Mouse (Mus musculus) lung, adult 18-20 months (tissue): Measurements from ENCODE around the gene Gm4969.

Source experiments
- DNase-seq, 2 experiments: peaks; one replicate each; pipeline ENCODE4 v3.0.0; 2022; ENCODE audit warnings: mixed read lengths in 2 of 2

The Gm4969 gene

DNA sequence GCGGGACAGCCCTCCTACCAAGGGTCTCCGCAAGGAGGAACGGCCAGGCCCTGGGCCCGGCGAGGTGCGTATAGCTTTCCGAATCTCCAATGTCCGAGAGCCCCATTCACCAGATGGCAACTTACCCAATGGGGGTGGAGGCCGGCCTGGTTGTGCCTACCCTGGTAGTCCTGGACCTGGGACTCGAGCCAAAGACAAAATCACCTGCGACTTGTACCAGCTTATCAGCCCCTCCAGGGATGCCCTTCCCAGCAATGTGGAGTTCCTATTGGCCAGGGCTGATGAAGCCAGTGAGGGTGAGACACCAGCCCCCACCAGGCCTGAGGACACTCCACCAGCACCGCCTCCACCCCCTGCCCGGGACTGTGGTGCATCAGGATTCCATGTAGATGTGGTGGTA lies 18.0 kb upstream of the Gm4969 start:
- DNase-seq: no peak

DNA sequence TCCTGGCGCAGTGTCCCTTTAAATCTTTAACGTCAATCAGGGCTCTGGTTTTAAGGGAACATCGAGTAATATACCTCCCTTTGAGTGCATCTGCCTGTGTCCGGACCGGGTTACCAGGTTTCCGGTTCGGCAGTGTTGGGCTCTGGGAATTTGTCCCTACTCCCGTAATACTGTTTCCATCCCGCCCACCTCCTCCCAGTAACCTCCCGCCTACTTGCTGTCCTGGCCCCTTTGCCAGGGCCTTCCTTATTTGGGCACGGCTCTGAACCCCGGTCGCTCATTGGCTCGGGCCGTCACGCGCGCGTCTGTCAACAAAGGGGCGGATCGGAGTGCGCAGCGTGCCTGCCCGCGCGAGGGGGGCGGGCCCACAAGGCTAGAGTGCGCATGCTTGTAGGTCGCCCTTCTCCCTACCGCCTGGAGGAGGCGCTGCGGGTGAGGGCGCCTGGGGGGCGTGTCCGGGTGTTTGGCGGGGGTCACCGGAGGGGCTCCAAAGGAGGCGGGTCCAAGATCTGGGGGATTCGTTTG lies 13.2 kb upstream of the Gm4969 start:
- DNase-seq: peak; percentile 98 to 99

DNA sequence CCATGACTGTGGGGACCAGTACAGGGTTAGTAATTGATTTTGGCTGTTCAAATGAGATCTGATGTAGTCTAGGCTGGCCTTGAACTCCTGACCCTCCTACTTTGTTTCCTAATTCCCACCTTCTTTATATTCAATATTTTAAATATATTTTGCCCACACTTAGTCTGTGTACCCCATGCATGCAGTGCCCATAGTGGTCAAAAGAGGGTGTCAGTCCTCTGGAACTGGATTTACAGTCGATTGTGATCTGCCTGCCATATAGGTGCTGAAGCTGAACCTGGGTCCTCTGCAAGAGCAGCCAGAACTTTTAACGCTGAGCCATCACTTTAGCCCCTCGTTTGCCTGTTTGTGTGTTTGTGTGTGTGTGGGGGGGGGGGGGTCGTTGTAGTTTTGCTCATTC lies 12.5 kb upstream of the Gm4969 start:
- no peak for DNase-seq

DNA sequence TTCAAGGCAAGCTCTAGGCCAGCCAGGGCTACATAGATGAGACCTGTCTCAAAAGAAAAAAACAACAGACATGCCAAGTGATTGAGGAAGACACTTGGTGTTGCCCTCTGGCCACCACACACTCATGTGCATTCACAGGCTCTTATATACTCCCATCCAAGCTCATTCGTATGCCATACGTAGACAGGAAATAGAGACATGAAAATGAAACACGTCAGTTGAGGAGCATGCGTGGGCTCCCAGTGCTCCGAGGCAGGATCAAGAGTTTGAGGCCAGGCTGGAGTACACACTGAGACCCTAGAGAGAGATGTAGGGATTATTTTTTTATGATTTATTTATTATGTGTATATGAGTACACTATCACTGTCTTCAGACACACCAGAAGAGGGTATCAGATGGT lies 11.2 kb upstream of the Gm4969 start:
- no peak for DNase-seq

DNA sequence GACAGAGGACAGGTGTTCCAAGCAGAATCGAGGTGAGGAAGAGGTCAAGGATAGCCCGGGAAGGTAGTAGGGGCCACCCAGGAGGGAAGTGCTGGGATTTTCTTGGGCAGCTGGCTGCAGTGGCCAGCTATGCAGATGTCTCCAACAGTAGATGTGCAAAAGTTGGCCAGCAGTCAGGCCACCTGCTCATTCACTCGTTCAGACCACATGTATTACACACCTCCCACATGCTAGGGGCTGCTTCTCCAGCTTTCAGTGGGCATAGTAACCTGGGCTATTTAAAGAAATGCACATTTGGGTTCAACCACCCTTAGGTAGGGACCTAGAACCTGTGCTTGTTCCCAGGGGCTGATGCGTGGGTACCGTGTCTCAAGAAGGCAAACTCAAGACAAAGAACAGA lies 9.6 kb upstream of the Gm4969 start:
- DNase-seq: no peak

DNA sequence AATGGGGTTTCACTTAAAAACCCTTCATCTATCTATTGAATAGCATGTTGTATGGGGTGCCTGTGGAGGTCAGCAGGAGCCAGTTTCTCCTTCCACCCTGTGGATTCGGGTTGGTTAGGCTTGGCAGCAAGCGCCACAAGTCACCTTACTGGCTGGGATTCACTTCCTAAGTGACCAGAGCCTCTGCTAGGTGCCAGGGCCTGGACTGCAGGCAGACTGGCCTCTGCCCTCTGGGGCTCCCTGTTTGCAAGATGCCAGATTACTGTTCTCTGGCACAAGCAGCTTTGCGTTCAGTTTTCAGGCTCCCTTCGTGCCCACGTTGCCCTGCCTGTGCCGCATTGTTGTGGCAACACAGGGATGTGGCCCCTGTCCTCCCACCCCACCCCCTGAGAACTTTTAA lies 6.5 kb upstream of the Gm4969 start:
- no peak for DNase-seq

DNA sequence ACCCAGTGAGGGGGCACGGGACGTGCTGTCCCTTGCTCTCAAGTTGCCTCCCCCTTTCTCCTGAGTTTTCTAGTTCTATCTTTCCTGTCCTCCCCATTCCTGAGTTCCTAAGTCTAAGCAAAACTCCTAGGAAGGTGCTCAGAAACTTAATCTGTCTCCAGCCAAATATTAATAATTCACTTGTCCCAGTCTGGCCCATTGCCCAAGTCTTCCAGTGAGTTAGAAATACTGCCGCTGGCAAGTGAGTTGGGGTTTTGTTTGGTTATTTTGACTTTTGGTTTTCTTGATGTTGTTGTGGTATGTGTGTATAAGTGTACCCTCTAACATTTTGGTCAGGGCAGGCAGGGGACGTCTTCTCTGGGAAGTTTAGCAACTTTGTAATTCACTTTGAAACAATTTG lies 3.5 kb upstream of the Gm4969 start:
- DNase-seq: no peak

DNA sequence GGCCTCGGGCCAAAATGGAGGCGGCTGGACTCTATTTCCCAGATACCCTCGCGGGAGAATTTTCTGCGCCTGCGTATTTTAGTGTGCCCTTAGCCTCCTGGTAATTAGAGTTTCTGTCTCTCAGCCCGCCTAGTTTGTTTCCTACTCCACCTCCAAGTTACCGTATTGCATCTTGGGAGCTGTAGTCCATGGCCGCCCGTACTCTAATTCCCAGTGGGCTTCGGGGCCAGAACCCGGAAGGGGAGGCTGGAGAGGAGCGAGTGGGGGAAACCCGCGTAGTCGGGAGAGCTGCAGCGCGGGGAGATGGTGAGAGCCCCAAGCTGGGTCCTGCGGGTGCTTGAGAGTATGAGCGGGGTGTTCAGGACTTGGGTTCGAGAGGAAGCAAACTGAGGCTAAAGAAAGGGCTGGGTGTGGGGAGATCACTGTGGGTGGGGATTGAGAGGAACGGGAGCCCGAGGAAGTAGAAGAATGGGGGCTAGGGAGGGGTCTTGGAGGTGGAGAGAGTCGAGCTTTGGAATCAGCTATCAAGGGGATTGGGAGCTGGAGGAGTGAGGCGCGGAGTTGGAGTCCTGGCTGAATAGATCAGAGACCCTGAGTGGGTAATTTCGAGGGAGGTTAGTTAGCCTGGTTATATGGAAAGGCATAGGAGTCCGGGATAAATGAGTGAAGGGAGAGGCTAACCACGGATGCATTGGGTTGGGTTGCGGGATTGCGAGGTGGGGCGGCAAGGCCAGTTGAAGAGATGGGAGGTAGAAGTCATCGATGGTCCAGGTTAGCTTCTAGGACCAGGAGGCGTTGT lies 1.7 kb upstream of the Gm4969 start, which contains the start of gene Fbxo46:
Gene Fbxo46, plus strand, starts transcription at position 229 of the 799 bp plus-strand sequence.
- peak; percentile 97 to 98 for DNase-seq

DNA sequence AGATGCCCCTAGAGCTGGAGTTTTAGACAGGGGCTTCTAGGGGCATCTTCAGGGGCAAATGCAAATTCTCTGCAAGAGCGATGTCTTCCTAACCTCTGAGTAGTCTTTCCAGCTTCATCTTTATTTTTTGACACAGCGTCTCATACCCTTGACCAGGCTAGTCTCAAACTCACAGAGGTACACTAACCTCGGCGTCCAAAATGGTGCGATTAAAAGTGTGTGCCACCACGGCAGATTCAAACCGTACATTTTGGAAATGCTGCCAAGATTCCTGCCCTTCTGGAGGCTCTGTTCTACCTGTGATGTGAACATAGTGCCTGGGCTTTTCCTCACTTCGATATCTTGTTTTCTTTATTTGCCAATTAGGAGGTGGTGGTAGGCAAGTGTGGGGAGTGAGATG lies 915 bp upstream of the Gm4969 start:
- DNase-seq: no peak

DNA sequence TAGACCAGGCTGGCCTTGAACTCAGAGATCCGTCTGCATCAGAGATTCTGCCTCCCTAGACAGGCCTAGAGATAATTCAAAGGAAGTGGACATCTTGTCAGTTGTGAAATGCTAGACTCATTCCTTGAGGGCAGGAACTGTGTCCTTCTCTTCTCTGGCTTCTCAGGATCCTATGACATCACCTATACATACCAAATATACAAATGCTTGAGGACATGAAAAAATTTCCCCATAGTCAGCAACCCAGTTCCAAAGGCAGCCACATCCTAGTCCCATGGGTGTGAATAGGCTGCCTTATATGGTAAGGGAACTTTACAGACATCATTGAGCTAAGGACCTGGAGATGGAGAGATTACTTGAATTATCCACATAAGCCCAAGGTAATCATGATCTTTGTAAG lies 8.6 kb downstream of the Gm4969 start:
- DNase-seq: no peak

DNA sequence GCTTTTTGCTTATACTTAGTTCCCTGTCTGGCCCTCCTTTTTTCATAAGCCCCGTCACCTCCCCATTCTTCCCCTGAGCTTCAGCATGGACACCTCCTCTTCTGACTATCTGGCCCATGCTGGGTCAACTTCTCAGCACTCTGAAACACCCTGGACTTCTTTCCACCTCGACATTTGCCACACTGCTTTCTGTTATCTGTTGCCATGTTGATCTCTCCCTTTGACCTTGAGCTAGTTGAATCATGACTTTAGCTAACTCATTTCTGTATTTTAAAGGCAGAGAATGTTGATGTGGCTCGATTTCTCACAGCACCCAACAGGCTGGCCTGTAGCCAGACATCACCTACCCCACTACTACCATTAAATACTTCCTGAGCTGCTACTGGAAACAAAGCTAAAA lies 10.7 kb downstream of the Gm4969 start:
- DNase-seq: no peak

DNA sequence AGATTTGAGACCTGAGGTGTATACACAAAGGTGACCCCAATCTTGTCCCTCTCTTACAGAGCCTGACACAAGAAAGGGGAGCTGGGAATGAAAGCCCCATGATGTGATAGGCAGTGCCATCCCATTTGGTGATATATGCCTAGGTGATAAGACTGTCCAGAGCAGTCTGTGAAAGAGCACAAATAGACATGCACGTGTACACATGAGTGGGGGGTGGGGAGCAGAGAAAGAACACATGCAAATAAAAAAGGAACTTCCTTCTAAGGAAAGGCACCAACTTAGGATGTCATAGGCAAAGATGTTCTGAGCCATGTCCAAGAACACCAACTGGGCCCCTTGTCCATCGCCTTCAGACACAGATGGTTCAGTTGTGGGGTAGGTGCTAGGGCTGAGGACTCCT lies 13.7 kb downstream of the Gm4969 start:
- no peak for DNase-seq

DNA sequence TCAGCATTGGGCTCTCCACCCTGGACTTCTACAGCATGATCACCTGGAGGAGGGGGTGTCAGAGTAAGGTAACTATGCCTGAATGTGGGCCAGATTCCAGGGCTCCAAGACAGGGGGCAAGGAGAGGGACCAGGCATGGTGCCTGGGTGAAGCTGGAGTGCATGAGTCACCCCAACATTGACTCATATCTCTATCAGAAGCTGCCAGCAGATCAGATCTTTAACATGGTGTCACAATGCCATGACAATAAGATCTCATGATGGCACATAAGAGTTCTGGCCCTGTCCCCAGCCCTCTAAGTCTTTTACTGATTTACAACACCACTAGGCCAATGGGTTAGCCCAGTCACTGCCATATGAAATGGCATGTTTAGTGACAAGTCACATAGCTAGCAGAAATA lies 14.4 kb downstream of the Gm4969 start:
- DNase-seq: no peak

DNA sequence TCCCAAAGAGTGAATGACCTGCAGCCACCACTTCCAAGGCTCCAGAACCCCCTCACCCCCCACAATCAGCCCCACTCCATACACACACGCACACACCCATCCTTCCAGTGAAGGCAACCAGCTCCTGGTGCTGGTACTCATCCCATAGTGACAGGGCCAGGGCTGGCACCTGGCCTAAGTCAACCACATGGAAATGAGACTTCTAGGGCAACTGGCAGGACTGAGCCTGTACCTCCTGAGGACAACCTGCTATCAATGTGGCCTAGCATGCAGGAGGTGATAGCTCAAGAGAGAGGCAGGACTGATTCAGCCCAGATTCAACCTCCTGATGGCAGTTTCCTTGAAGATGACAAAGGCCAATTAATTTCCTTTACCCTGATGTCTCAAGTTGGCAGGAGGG lies 17.9 kb downstream of the Gm4969 start:
- DNase-seq: no peak

DNA sequence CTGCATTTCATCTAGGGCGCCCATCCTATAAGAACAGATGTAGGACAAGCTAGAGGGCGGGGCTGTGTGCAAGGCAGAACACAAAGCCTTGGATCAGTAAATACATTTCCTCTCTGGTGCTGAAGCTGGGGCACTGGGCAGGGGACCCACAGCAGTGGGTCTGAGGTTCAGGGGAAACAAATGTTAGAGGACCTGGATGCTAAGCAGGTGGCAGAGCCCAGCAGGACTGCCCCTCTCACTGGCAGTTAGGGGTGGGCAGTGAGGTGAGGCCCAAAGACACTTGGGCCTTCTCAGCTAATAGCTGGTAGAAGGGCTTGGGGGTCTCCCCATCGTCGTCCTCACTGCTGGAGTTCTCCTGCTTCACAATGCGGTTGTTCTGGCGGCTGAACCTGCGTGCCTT lies 19.4 kb downstream of the Gm4969 start:
- DNase-seq: no peak

DNA sequence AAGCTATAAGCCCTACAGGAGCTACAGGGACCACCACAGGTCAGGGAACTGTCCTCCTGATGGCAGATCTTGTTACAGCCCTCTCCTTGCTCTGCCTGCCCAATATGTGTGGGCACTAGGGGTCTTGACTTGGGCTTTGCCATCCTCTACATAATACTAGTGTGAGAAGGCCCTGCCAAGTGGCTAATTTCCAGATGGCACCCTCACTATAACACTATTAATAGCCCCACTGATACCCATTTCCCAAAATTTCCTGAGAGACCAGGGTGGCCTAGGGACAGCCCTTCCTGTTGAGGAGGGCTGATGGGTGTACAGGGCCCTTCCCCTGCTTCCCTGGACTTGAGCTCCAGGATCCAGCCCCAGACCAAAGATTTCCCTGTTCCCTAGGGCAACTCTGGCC lies 20.3 kb downstream of the Gm4969 start:
- DNase-seq: no peak

DNA sequence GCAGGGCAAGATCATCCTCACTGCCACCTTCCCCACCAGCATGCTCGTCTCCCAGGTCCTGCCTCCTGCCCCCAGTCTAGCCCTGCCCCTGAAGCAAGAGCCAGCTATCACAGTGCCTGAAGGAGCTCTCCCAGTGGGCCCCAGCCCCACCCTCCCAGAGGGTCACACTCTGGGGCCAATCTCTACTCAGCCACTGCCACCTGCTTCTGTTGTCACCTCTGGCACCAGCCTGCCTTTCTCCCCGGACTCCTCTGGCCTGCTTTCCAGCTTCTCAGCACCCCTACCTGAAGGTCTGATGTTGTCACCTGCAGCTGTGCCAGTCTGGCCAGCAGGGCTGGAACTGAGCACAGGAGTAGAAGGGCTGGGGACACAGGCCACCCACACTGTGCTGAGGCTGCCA lies 21.0 kb downstream of the Gm4969 start:
- no peak for DNase-seq

DNA sequence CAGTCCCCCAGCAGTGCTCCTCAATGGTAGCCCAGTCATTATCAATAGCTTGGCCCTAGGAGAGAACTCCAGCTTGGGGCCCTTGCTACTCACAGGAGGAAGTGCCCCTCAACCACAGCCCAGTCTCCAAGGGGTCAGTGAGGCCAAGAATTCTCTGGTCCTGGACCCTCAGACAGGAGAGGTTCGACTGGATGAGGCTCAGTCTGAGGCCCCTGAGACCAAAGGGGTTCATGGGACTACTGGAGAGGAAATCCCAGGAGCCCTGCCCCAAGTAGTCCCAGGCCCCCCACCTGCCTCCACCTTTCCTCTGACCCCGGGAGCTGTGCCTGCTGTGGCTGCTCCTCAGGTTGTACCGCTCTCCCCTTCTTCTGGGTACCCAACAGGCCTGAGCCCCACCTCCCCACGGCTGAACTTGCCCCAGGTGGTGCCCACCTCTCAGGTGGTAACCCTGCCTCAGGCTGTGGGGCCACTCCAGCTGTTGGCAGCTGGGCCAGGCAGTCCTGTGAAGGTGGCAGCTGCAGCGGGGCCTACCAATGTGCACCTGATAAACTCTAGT lies 21.7 kb downstream of the Gm4969 start:
- no peak for DNase-seq

DNA sequence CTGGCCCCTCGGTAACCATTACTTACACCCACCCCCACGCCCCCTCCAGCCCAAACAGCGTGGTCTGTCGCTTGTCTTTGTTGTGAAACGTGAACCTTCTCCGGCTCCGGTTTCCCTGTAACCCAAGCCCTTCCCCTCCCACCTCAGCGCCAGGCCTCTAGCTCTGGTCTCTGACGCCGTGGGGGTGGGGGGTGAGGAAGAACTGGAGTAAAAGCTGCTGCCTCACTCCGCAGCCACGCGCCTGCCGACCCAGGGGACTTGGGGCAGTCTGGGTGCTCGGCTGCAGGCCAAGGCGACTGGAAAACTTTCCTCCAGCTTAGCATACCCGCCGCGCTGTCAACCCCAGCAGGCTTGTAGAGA lies 22.4 kb downstream of the Gm4969 start:
- peak; percentile 65 to 75 for DNase-seq

DNA sequence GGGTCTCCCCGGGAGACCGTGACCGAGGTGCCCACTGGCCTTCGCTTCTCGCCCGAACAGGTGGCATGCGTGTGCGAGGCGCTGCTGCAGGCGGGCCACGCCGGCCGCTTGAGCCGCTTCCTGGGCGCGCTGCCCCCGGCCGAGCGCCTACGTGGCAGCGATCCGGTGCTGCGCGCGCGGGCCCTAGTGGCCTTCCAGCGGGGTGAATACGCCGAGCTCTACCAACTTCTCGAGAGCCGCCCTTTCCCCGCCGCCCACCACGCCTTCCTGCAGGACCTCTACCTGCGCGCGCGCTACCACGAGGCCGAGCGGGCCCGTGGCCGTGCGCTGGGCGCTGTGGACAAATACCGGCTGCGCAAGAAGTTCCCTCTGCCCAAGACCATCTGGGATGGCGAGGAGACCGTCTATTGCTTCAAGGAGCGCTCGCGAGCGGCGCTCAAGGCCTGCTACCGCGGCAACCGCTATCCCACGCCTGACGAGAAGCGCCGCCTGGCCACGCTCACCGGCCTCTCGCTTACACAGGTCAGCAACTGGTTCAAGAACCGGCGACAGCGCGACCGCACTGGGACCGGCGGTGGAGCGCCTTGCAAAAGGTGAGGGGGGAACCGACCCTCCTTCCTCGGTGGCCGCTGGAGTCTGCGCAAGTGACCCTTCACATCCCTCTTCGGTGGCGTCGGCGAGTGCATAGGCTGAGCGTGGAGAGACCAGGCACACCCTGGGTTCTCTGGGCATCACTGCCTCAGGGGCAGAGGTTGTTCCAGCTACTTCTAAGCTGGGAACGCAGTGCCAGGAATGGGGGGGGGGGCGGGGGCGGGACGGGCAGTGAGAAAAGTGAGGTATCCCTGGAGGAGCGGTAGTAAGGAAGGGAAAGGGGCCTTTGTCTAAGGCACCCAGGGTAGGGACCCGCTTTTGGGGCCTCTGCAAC lies 23.1 kb downstream of the Gm4969 start:
- DNase-seq: peak in 1 of 2 experiments; percentile 58

DNA sequence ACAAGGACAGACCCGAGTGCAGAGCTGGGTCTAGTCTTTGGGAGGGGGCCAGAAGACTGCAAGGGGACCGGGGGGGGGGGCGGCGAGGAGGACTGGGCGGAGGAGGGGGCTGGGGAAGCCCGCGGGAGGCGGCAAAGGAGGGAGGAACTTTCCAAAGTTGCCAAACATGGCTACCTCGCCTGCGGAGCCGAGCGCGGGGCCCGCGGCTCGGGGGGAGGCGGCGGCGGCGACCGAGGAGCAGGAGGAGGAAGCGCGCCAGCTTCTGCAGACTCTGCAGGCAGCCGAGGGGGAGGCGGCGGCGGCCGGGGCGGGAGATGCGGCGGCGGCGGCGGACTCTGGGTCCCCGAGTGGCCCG lies 23.7 kb downstream of the Gm4969 start, which contains the start of gene Six5:
Gene Six5, plus strand, starts transcription at position 124 of the 355 bp plus-strand sequence.
- DNase-seq: peak; percentile 47 to 51

DNA sequence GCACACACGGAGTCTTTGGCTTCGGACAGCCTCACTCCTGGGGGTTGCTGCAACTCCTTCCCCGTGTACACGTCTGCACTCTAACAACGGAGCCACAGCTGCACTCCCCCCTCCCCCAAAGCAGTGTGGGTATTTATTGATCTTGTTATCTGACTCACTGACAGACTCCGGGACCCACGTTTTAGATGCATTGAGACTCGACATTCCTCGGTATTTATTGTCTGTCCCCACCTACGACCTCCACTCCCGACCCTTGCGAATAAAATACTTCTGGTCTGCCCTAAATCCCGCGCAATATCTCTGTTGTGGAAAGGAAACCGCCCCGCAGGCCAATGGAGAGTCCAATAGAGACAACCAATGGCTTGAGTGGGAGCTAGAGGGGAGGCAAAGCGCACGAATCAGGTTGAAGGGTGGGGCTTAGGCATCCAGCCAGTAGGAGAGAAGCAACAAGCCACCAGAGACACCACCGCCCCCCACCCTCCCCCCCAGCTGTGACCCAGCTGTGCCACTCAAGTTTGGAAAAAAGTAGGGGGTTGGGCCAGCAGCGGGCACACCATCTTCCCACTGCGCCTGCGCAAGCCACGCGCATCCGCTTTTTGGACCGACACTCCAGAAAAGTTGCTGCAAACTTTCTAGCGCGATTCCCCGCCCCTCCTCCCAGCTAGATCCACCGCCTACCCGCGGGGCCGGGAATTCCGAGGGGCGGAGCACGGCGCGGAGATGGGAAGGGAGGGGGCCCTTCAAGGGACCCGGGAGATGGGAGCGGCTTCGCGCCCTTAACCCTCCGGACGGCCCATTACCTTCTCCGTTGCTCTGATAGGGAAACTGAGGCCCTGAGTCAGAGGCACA lies 24.4 kb downstream of the Gm4969 start:
- DNase-seq: peak; percentile 97 to 98

DNA sequence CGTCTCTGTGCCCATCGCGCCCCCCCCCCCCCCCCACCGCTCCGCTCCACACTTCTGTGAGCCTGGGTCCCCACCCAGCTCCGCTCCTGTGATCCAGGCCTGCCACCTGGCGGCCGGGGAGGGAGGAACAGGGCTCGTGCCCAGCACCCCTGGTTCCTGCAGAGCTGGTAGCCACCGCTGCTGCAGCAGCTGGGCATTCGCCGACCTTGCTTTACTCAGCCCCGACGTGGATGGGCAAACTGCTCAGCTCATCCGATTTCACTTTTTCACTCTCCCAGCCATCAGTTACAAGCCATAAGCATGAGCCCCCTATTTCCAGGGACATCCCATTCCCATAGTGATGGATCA lies 25.0 kb downstream of the Gm4969 start:
- peak; percentile 89 to 90 for DNase-seq
